14 mouse cellular contexts compared by ENCODE assay signal in the genomic region with DNA sequence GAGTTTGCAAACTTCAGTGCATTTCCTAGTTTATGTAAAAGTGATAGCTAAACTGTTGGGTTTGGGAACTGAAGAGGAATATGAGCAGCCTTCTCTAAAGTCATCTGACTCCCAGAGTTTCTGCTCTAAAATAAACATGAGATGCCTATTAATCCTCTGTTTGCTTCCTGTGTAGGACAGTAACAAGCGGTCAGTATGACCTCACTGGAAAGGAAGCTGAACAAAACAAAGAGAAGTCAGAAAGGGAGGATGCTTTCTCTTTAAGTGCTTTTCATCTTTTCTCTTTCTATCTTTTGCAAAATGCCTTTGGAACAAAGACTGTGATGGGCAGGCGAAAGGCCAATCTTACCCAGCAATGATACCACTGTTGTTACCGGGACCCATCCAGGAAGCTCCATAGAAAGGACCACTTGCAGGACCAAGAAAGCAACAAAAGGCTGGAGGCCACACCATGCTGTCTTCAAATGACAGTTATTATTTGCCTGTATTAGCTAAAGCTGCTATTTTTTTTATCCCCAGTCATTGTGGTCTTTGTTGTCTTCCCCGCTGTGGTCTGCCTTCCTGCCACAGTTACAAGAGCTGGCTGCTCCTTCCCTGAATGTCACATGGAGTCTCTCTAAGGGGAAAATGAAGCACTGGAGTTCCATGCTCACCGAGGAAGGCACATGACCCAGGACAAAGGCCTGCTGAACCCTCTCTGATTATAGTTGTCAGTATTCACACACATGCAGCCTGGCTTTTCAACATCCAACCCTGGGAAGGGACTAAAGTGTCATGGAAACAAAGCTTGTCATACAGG.
DNase-seq lines count a peak whose midpoint lies in the region; ATAC-seq and TF ChIP-seq lines count a peak whose summit lies in the region.
"Had no signal": no experiment of that assay in that cellular context is flagged by ENCODE, and none has a peak within 500 bp of the region (broad histone marks: within the 10 kb centered on the region; RNA-seq: fewer than 3 reads in every experiment).

No protein-coding gene starts in this region.

- no peaks in the 10 kb centered on the region for H3K9me3 ChIP-seq in forebrain, embryonic 13.5 days (replicated peaks)
- H3K9me3 ChIP-seq in forebrain, embryonic 15.5 days: no peaks in the 10 kb centered on the region
- H3K9me3 ChIP-seq in forebrain, postnatal 0 days (ENCODE audit: low read length): no peaks in the 10 kb centered on the region
- H3K9me3 ChIP-seq: limb, embryonic 10.5 days had no signal

- no peaks in the 10 kb centered on the region for H3K27me3 ChIP-seq in forebrain, embryonic 13.5 days
- no peaks in the 10 kb centered on the region for H3K27me3 ChIP-seq in forebrain, embryonic 15.5 days
- no peaks in the 10 kb centered on the region for H3K27me3 ChIP-seq in forebrain, postnatal 0 days (ENCODE audit: insufficient read depth, low read length)

- H3K36me3 ChIP-seq in forebrain, embryonic 13.5 days (ENCODE audit: poor library complexity, severe bottlenecking): no peaks in the 10 kb centered on the region
- no peaks in the 10 kb centered on the region for H3K36me3 ChIP-seq in forebrain, embryonic 15.5 days
- no peaks in the 10 kb centered on the region for H3K36me3 ChIP-seq in forebrain, postnatal 0 days (ENCODE audit: insufficient read depth)
- H3K36me3 ChIP-seq: limb, embryonic 10.5 days had no signal

- no peak overlapping the region for H3K9ac ChIP-seq in forebrain, embryonic 13.5 days
- no peak overlapping the region for H3K9ac ChIP-seq in forebrain, embryonic 15.5 days (replicated peaks)
- H3K9ac ChIP-seq in forebrain, postnatal 0 days: 0 out of 2 replicates have a peak overlapping the region, but pooled peaks have one; percentile 3

- ATAC-seq in forebrain, embryonic 13.5 days: 0 out of 2 replicates have a peak, but pooled peaks have one; percentile 50
- no peak; the same call in 1 of the 2 replicates for ATAC-seq in forebrain, embryonic 15.5 days (replicated peaks)
- ATAC-seq in forebrain, postnatal 0 days: peak; percentile 70; the same call in 1 of the 2 replicates
- no peak for ATAC-seq in monocyte, adult 5-6 weeks (replicated peaks; ENCODE audit: insufficient number of reproducible peaks, low FRiP score, low TSS enrichment, poor library complexity, severe bottlenecking)
- ATAC-seq: activated CD4-positive, CD25-positive, alpha-beta regulatory T cell, adult 4 months had no signal

- DNase-seq in kidney, postnatal 4 days: peak; percentile 4 to 17
- no peak for DNase-seq in kidney, postnatal 36 days
- DNase-seq in 416B (ENCODE audit: low read depth): peak; percentile 15
- no peak for DNase-seq in forebrain, postnatal 0 days
- DNase-seq in layer of hippocampus, adult 18-20 months (ENCODE audit: low spot score in 2 of 2): no peak
- DNase-seq: cerebellum, postnatal 10 days; gastrocnemius, postnatal 25 days had no signal

- H3K27ac ChIP-seq in forebrain, embryonic 13.5 days: no peak overlapping the region
- no peak overlapping the region for H3K27ac ChIP-seq in forebrain, embryonic 15.5 days (replicated peaks)
- H3K27ac ChIP-seq in forebrain, postnatal 0 days (ENCODE audit: low read depth, low read length): 0 out of 2 replicates have a peak overlapping the region, but pooled peaks have one; percentile 21
- H3K27ac ChIP-seq: layer of hippocampus, adult 2 months; limb, embryonic 10.5 days; macrophage had no signal

- WGBS in forebrain, embryonic 13.5 days: 46% methylated on average over 5 of the region's 5 CpGs
- WGBS in forebrain, embryonic 15.5 days: 44% methylated on average over 5 of the region's 5 CpGs
- 50% methylated on average over 5 of the region's 5 CpGs for WGBS in forebrain, postnatal 0 days

- H3K4me2 ChIP-seq in forebrain, embryonic 13.5 days: no peak overlapping the region
- H3K4me2 ChIP-seq in forebrain, embryonic 15.5 days (replicated peaks): no peak overlapping the region
- H3K4me2 ChIP-seq in forebrain, postnatal 0 days (ENCODE audit: low read depth): no peak overlapping the region

- no peak overlapping the region for H3K4me3 ChIP-seq in forebrain, embryonic 13.5 days
- no peak overlapping the region for H3K4me3 ChIP-seq in forebrain, embryonic 15.5 days
- H3K4me3 ChIP-seq in forebrain, postnatal 0 days (ENCODE audit: low read depth, low read length): no peak overlapping the region
- H3K4me3 ChIP-seq: layer of hippocampus, adult 2 months; limb, embryonic 10.5 days had no signal

- TF ChIP-seq CTCF in forebrain, postnatal 0 days (IDR thresholded peaks at IDR 0.05; ENCODE audit: low read depth): no peak

- H3K4me1 ChIP-seq in forebrain, embryonic 13.5 days: peaks cover 4% of the 10 kb centered on the region; the same call in 1 of the 2 replicates
- H3K4me1 ChIP-seq in forebrain, embryonic 15.5 days: no peaks in the 10 kb centered on the region
- H3K4me1 ChIP-seq in forebrain, postnatal 0 days (ENCODE audit: insufficient read depth): no peaks in the 10 kb centered on the region
- H3K4me1 ChIP-seq: limb, embryonic 10.5 days had no signal

Comparison
In these comparisons a context has a peak if more than half of its experiments do, and no peak if none do; other contexts are left out.
1. ATAC-seq: peak in forebrain, embryonic 13.5 days (single experiment) and forebrain, postnatal 0 days (single experiment); none in forebrain, embryonic 15.5 days (single experiment) and monocyte, adult 5-6 weeks (single experiment).
2. DNase-seq: peak in kidney, postnatal 4 days (2 of 2) and 416B (single experiment); none in kidney, postnatal 36 days (0 of 2), forebrain, postnatal 0 days (single experiment) and layer of hippocampus, adult 18-20 months (0 of 2).